Mouse (Mus musculus) forelimb bud, embryonic 11.5 days (tissue): ENCODE measurements around the gene Olfr284.

Experiments used
- DNase-seq: peaks from one replicate; pipeline ENCODE4 v3.0.0-alpha.2; 2012; ENCODE audit warnings: low read depth, low spot score

Olfr284 gene

DNA sequence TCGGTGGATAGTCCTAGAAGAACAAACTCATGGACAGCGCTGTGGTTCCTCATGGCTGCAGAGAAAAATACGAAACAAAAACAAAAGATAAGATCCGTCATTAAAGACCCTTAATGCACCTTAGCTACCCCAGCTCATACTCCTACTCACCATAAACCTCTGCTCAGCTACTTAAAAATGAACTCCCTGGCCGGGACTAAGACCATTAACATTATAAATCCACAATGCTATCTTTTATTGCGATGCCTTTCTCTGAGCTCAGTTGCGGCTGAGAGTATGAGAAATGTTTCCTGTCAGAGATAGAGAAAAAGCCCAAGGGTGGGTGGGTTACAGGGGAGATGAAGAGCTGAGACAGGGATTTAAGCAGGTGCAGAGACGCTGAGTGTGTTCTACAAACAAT lies at the start of gene Olfr284:
TSS of gene Olfr284 (minus strand) at position 101 of the 400 bp plus-strand sequence.
- DNase-seq = no peak

- DNase-seq = peak; percentile 66
Observed at GRCm38 (mm10) chr15:98389796-98390195, 49.0 kb upstream of the Olfr284 start.

GRCm38 (mm10) chr15:98387621-98388020 lies 46.8 kb upstream of the Olfr284 start:
- no peak for DNase-seq

DNA sequence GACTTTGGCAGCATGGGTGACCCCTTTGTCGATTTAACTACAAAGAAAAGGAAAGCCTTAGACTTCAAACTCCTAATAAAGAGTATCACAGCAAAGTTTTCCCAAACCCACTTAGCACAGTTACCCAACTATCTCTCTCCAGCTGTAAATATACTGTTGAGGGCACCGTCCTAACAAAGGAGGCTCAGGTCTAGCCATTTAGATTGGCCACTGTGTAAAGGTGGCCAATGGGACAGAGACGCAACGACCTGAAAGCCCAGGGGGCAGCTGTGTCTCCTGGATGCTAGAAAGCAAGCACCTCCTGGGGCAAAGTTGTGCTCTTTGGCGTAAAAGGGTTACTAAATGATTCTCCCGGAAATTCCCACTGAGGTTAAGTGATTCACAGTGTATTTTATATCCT lies 40.1 kb upstream of the Olfr284 start, which contains the start of gene Olfr283:
TSS of gene Olfr283 (minus strand) at position 101 of the 400 bp plus-strand sequence.
- DNase-seq = no peak

GRCm38 (mm10) chr15:98378209-98378608 lies 37.4 kb upstream of the Olfr284 start:
- DNase-seq = no peak

DNA sequence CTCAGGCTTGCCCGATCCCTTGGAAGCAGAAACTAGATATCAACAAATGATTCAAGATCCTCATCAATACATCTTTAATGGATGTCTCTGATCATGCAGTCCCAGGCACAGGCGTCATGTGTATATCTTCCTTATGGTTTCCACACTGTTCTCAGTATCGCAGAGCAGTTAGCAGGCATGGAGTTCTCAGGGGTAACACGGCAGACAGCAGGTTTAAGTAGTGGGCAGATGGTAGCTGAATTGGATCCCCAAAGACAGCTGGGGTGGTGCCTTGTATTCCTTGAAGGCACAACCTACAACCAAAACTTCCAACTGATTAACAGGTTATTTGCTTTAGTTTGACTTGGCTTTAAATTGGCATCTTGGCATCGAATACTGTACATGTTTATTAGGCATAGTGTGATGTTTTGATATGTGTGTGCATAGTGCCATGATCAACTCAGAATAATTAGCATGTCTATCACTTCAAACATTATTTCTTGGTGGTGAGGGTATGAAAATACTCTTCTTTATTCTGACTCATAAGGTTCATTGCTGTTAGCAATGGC lies 23.5 kb downstream of the Olfr284 start, which contains the start of gene Olfr285:
TSS of gene Olfr285 (minus strand) at position 177 of the 548 bp plus-strand sequence.
- no peak for DNase-seq

DNA sequence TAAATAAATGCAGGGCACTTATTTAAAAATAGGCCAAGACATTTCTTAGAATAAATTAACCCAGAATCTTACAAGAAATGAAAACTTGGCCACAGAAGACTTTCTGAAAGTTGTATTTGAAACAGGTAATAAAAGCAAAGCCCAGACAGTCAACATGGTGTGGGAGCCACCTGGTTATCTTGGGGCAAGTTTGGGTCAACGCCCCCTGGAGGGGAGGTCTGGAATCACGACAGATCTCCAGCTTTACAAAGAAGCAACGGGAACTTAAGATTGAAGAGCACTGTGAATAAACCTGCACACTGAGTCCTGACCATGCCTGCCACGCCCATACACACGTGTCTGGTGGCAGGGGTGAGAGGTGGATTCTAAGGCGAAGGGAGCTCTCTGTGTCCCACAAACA lies 25.1 kb downstream of the Olfr284 start:
- no peak for DNase-seq

GRCm38 (mm10) chr15:98295628-98296551 lies 44.9 kb downstream of the Olfr284 start, which contains the start of gene Zfp641:
TSS of gene Zfp641 (minus strand) at chr15:98296161.
- DNase-seq = peak; percentile 1

- DNase-seq = no peak
Observed at GRCm38 (mm10) chr15:98293651-98294050, 47.1 kb downstream of the Olfr284 start.
